Mouse (Mus musculus): ENCODE results near the gene Tbx3.

DNA sequence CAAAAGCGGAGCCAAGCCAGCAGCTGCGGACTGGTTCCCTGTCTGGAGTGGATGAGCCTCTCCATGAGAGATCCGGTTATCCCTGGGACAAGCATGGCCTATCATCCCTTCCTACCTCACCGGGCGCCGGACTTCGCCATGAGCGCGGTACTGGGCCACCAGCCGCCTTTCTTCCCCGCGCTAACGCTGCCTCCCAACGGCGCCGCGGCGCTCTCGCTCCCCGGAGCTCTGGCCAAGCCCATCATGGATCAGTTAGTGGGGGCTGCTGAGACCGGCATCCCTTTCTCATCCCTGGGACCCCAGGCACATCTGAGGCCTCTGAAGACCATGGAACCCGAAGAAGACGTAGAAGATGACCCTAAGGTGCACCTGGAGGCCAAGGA, 1.5 kb downstream of the Tbx3 start:
- TF ChIP-seq CTCF (IDR thresholded peaks at IDR 0.05; ENCODE audit: extremely low read depth, insufficient read length, insufficient replicate concordance, low read depth, low read length) (no peak), POLR2A (IDR thresholded peaks at IDR 0.05; ENCODE audit: low read depth, low read length) (no peak)

Measured in small intestine, adult 2 months (tissue).